Mouse (Mus musculus) CH12.LX (cell line): Measurements from ENCODE around the gene Tepp. TPM values are rescaled to one million over a fixed set of nuclear protein-coding genes. Genes with fewer than 3 reads are reported as not detected.

Experiments
- DNase-seq: peaks from one replicate; pipeline ENCODE4 v3.0.0-alpha.2; 2013; ENCODE audit errors: extremely low read depth
- H3K27ac ChIP-seq: 2 replicates; pipeline ENCODE4 v1.5.1; 2012; ENCODE audit warnings: low read depth, mild to moderate bottlenecking, control low read depth, moderate library complexity; ENCODE audit not compliant: insufficient read depth
- H3K27me3 ChIP-seq: replicated peaks from 2 replicates; pipeline ENCODE3; 2012; ENCODE audit warnings: inconsistent platforms
- H3K36me3 ChIP-seq, 2 experiments: replicated peaks in 1 of 2; 2 replicates each; pipeline versions ENCODE3 to v1.6.1; 2012; ENCODE audit warnings: inconsistent platforms in 1 of 2, low read length in 1 of 2, mild to moderate bottlenecking in 1 of 2, mixed read lengths in 1 of 2, moderate library complexity in 1 of 2; ENCODE audit not compliant: control insufficient read depth in 1 of 2, insufficient read depth in 1 of 2
- H3K4me1 ChIP-seq, 2 experiments: 2 replicates each; pipeline ENCODE4 v1.6.1; 2012; ENCODE audit warnings: inconsistent platforms in 1 of 2, moderate library complexity in 1 of 2; ENCODE audit not compliant: insufficient read depth in 2 of 2, control insufficient read depth in 1 of 2
- H3K4me2 ChIP-seq: 2 replicates; pipeline ENCODE4 v1.6.1; 2012; ENCODE audit warnings: low read depth, mild to moderate bottlenecking, control low read depth; ENCODE audit not compliant: poor library complexity, insufficient read depth, severe bottlenecking
- H3K4me3 ChIP-seq, 3 experiments: fragments of 150-350 bp in 1 of 3; sonication (generic) in 1 of 3; replicated peaks in 1 of 3; 2 replicates each; pipeline versions ENCODE3 to v1.5.1; 2011 to 2012; ENCODE audit warnings: low read depth in 2 of 3, low read length in 2 of 3, mild to moderate bottlenecking in 2 of 3, moderate library complexity in 2 of 3, control low read depth in 1 of 3, improper control_type of control experiment in 1 of 3, inconsistent platforms in 1 of 3, mixed read lengths in 1 of 3; ENCODE audit not compliant: poor library complexity in 1 of 3
- H3K79me2 ChIP-seq: replicated peaks from 2 replicates; pipeline ENCODE4 v1.6.1; 2012; ENCODE audit warnings: mild to moderate bottlenecking, moderate library complexity; ENCODE audit not compliant: control insufficient read depth, poor library complexity, insufficient read depth, severe bottlenecking; ENCODE audit errors: extremely low read depth
- H3K9ac ChIP-seq: 2 replicates; pipeline ENCODE4 v1.6.1; 2012; ENCODE audit warnings: low read depth, mild to moderate bottlenecking, control low read depth, moderate library complexity; ENCODE audit not compliant: insufficient read depth
- H3K9me3 ChIP-seq: replicated peaks from 2 replicates; pipeline ENCODE3; 2012; ENCODE audit warnings: low read length, inconsistent platforms, mixed read lengths
- BHLHE40 ChIP-seq: IDR thresholded peaks from 2 replicates; pipeline ENCODE4 v1.6.1; 2011; ENCODE audit warnings: mild to moderate bottlenecking, low read depth, low read length, improper control_type of control experiment
- CTCF ChIP-seq, 2 experiments: IDR thresholded peaks in 1 of 2; conservative IDR thresholded peaks in 1 of 2; 2 replicates each; pipeline ENCODE4 v1.5.1; 2011 to 2012; ENCODE audit warnings: low read depth in 2 of 2, low read length in 2 of 2, improper control_type of control experiment in 1 of 2, inconsistent platforms in 1 of 2, mild to moderate bottlenecking in 1 of 2, moderate library complexity in 1 of 2
- E2F4 ChIP-seq: IDR thresholded peaks from 2 replicates; pipeline ENCODE4 v1.6.1; 2011; ENCODE audit warnings: low read depth, low read length, improper control_type of control experiment; ENCODE audit not compliant: insufficient replicate concordance
- EP300 ChIP-seq: IDR thresholded peaks from 2 replicates; pipeline ENCODE4 v1.6.1; 2011; ENCODE audit warnings: low read length, improper control_type of control experiment
- ETS1 ChIP-seq: conservative IDR thresholded peaks from 2 replicates; pipeline ENCODE4 v1.6.1; 2012; ENCODE audit warnings: low read depth, mild to moderate bottlenecking, inconsistent platforms, low read length, improper control_type of control experiment, moderate library complexity
- JUN ChIP-seq: IDR thresholded peaks from 2 replicates; pipeline ENCODE4 v1.6.1; 2011; ENCODE audit warnings: low read depth, mild to moderate bottlenecking, low read length, improper control_type of control experiment, moderate library complexity; ENCODE audit not compliant: insufficient read depth
- MEF2A ChIP-seq: IDR thresholded peaks from 2 replicates; pipeline ENCODE4 v1.6.1; 2014; ENCODE audit warnings: low read depth, mild to moderate bottlenecking, inconsistent platforms, low read length, improper control_type of control experiment, borderline replicate concordance
- MXI1 ChIP-seq: IDR thresholded peaks from 2 replicates; pipeline ENCODE4 v1.6.1; 2011; ENCODE audit warnings: mild to moderate bottlenecking, low read depth, low read length, improper control_type of control experiment
- MYC ChIP-seq: IDR thresholded peaks from 2 replicates; pipeline ENCODE4 v1.6.1; 2011; ENCODE audit warnings: low read depth, mild to moderate bottlenecking, improper control_type of control experiment, low read length
- NELFE ChIP-seq: IDR thresholded peaks from 2 replicates; pipeline ENCODE4 v1.6.1; 2011; ENCODE audit warnings: low read depth, low read length, improper control_type of control experiment
- NRF1 ChIP-seq: IDR thresholded peaks from 2 replicates; pipeline ENCODE4 v1.6.1; 2014; ENCODE audit warnings: low read depth, mild to moderate bottlenecking, inconsistent platforms, low read length, improper control_type of control experiment, moderate library complexity
- PAX5 ChIP-seq: IDR thresholded peaks from 2 replicates; pipeline ENCODE4 v1.6.1; 2012; ENCODE audit warnings: low read length, inconsistent platforms, mixed read lengths
- POLR2A ChIP-seq: IDR thresholded peaks from 2 replicates; pipeline ENCODE4 v1.6.1; 2011; ENCODE audit warnings: low read depth, mild to moderate bottlenecking, improper control_type of control experiment, low read length
- TBP ChIP-seq: conservative IDR thresholded peaks from 2 replicates; pipeline ENCODE4 v1.6.1; 2011; ENCODE audit warnings: low read depth, low read length, improper control_type of control experiment
- TCF12 ChIP-seq: IDR thresholded peaks from 2 replicates; pipeline ENCODE4 v1.6.1; 2014; ENCODE audit warnings: low read depth, mild to moderate bottlenecking, inconsistent platforms, low read length, improper control_type of control experiment
- USF1 ChIP-seq: IDR thresholded peaks from 2 replicates; pipeline ENCODE4 v1.6.1; 2014; ENCODE audit warnings: low read depth, mild to moderate bottlenecking, inconsistent platforms, low read length, improper control_type of control experiment
- USF2 ChIP-seq: conservative IDR thresholded peaks from 2 replicates; pipeline ENCODE4 v1.6.1; 2011; ENCODE audit warnings: low read depth, low read length, improper control_type of control experiment
- dilution Hi-C: fragments of 300-500 bp; cut with MboI; formaldehyde crosslinking; loops from 2 replicates; pipeline ENCODE4 v1.14.3; 2020; ENCODE audit warnings: low sequenced_read_pairs; ENCODE audit not compliant: extremely low pct_unique_long_range_greater_than_20kb, extremely low pct_ligation_motif_present
- in situ Hi-C: fragments of 300-500 bp; cut with MboI; formaldehyde crosslinking; loops from 3 replicates; pipeline ENCODE4 v1.14.3; 2019; ENCODE audit warnings: low sequenced_read_pairs, low pct_ligation_motif_present, low pct_unique_long_range_greater_than_20kb, mixed read lengths
- polyA plus RNA-seq: library from polyadenylated mRNA; unstranded; fragments of >175 nt; gene quantifications from 2 replicates; pipeline ENCODE4 v1.2.1, GENCODE M21; 2012; ENCODE audit warnings: low read depth; ENCODE audit not compliant: insufficient read length
- total RNA-seq, 2 experiments: library from RNA; depleted of rRNA; stranded (reverse); fragments of 300-350 nt in 1 of 2; fragments of >200 nt in 1 of 2; gene quantifications; 2 replicates each; pipeline ENCODE4 v1.2.3; 2012 to 2014

Gene Tepp
- total and polyA plus RNA-seq, 3 experiments, result not detected

GRCm38 (mm10) chr8:95327866-95328465 lies 17.6 kb downstream of the Tepp start:
- dilution Hi-C loops, result no loop called here
- Histone ChIP-seq H3K9me3 (no peaks in the 10 kb centered on the region), H3K9ac (no peak overlapping the region), H3K36me3 (peaks cover 34 to 59% of the 10 kb centered on the region in 2 experiments), H3K4me3 (no peak overlapping the region), H3K79me2 (peaks cover 2% of the 10 kb centered on the region; the same call in 1 of the 2 replicates), H3K4me1 (peaks cover under 1 to 13% of the 10 kb centered on the region in 2 experiments; a peak in 3 of 4 replicates), H3K27ac (no peak overlapping the region), H3K27me3 (no peaks in the 10 kb centered on the region), H3K4me2 (no peak overlapping the region)
- in situ Hi-C loops, result no loop called here
- no peak for DNase-seq
- no peak for TF ChIP-seq JUN
- TF ChIP-seq PAX5, result no peak
- no peak for TF ChIP-seq NELFE
- TF ChIP-seq ETS1, result no peak
- no peak for TF ChIP-seq USF2
- no peak for TF ChIP-seq TBP
- no peak for TF ChIP-seq E2F4
- no peak for TF ChIP-seq MEF2A
- TF ChIP-seq USF1, result no peak
- TF ChIP-seq MXI1, result no peak
- TF ChIP-seq MYC, result no peak
- no peak for TF ChIP-seq EP300
- no peak for TF ChIP-seq TCF12
- TF ChIP-seq NRF1, result no peak
- no peak for TF ChIP-seq POLR2A

GRCm38 (mm10) chr8:95330367-95330766 lies 20.0 kb downstream of the Tepp start:
- Histone ChIP-seq H3K4me1 (peaks cover 6 to 18% of the 10 kb centered on the region in 2 experiments), H3K4me3 (no peak overlapping the region), H3K9ac (peak overlapping the region; percentile 81; the same call in 1 of the 2 replicates), H3K79me2 (peaks cover 2% of the 10 kb centered on the region; the same call in 1 of the 2 replicates), H3K27me3 (no peaks in the 10 kb centered on the region), H3K4me2 (peak overlapping the region; percentile 88; the same call in 1 of the 2 replicates), H3K27ac (no peak overlapping the region), H3K36me3 (peaks cover 34 to 62% of the 10 kb centered on the region in 2 experiments), H3K9me3 (no peaks in the 10 kb centered on the region)
- no peak for DNase-seq
- TF ChIP-seq MYC, result no peak
- TF ChIP-seq PAX5, result no peak
- TF ChIP-seq TBP, result no peak
- TF ChIP-seq CTCF (conservative IDR thresholded peaks at IDR 0.05 in 1 of 2, IDR thresholded peaks at IDR 0.05 in 1 of 2; ENCODE audit: low read depth in 2 of 2, low read length in 2 of 2), result no peak
- no peak for TF ChIP-seq E2F4
- TF ChIP-seq MXI1, result no peak
- no peak for TF ChIP-seq BHLHE40
- in situ Hi-C loops, result loop anchor here (5.0 kb wide), 2 partner anchors 73 to 97 kb away; no protein-coding TSS in a partner anchor
- dilution Hi-C loops, result no loop called here
